Mouse (Mus musculus): ENCODE data around the gene Tbc1d22a. TPM values are rescaled to one million over a fixed set of nuclear protein-coding genes. Genes with fewer than 3 reads are reported as not detected.

The Tbc1d22a gene
- polyA plus RNA-seq, 1 experiment from 2014 or later, result 11.6 TPM

- Histone ChIP-seq H3K4me2 (ENCODE audit: low read length) (no peak overlapping the region), H3K9me3 (ENCODE audit: control insufficient read depth, low read length) (no peaks in the 10 kb centered on the region), H3K4me3 (replicated peaks; ENCODE audit: low read length) (no peak overlapping the region), H3K9ac (replicated peaks; ENCODE audit: low read depth, low read length) (no peak overlapping the region), H3K27ac (ENCODE audit: low read length) (no peak overlapping the region), H3K4me1 (replicated peaks; ENCODE audit: control insufficient read depth, insufficient read depth, low read length) (no peaks in the 10 kb centered on the region; the same call in 1 of the 2 replicates), H3K27me3 (replicated peaks; ENCODE audit: control insufficient read depth, insufficient read depth, low read length) (no peaks in the 10 kb centered on the region), H3K36me3 (ENCODE audit: control insufficient read depth, insufficient read depth) (no peaks in the 10 kb centered on the region)
- WGBS, result 78% methylated on average over 8 of the region's 8 CpGs
- no peak for ATAC-seq
Observed at GRCm38 (mm10) chr15:86386325-86386724, 172.1 kb downstream of the Tbc1d22a start.

DNA sequence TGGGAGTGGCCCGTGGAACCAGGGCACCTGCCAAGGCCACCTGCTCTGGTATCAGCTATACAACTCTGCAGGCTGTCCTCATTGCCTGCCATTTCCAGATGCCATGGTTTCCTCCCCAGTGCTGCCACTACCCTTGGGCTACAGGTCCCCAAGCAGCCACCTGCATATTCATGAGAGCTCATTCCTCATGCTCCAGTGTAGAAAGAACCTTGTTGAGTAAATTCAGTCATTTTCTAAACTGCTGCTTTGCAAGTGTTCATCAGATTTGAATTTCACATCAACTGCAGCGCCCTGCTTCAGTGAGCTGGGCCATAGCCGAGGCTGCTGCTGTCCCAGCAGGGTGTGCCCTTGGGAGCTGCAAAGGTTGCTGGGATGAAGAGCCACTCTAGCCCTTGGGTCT, 174.3 kb downstream of the Tbc1d22a start:
- H3K4me2 ChIP-seq (ENCODE audit: low read length), result no peak overlapping the region
- no peaks in the 10 kb centered on the region for H3K27me3 ChIP-seq (replicated peaks; ENCODE audit: control insufficient read depth, insufficient read depth, low read length)
- H3K4me3 ChIP-seq (replicated peaks; ENCODE audit: low read length), result no peak overlapping the region
- H3K9me3 ChIP-seq (ENCODE audit: control insufficient read depth, low read length), result no peaks in the 10 kb centered on the region
- no peak overlapping the region for H3K27ac ChIP-seq (ENCODE audit: low read length)
- no peak overlapping the region for H3K9ac ChIP-seq (replicated peaks; ENCODE audit: low read depth, low read length)
- WGBS, result 52% methylated on average over 3 of the region's 3 CpGs
- no peaks in the 10 kb centered on the region for H3K36me3 ChIP-seq (ENCODE audit: control insufficient read depth, insufficient read depth)
- no peaks in the 10 kb centered on the region; the same call in 1 of the 2 replicates for H3K4me1 ChIP-seq (replicated peaks; ENCODE audit: control insufficient read depth, insufficient read depth, low read length)
- ATAC-seq, result peak; percentile 61; the same call in 1 of the 2 replicates

DNA sequence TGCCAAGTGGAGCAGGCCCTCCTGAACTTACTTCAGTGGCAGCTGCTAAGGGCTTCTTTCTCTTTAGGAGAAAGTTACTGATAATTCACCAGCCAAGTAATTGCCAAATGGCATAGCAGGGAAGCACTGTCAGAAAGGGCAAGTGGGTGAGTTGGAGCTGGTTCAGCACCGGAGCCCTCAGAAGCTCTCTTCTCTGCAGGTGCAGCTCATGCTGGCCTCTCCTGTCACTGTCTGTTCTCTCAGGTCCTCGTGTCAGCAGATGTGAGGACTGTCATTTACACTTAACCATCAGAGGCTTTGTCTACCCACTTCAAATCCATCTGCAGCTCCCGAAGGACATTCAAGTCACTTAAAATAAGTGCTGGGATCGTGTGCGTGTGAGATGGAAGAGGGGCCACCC, 190.6 kb downstream of the Tbc1d22a start:
- WGBS, result 63% methylated on average over 5 of the region's 5 CpGs
- H3K27ac ChIP-seq (ENCODE audit: low read length), result no peak overlapping the region
- H3K36me3 ChIP-seq (ENCODE audit: control insufficient read depth, insufficient read depth), result no peaks in the 10 kb centered on the region
- H3K9me3 ChIP-seq (ENCODE audit: control insufficient read depth, low read length), result no peaks in the 10 kb centered on the region
- no peak overlapping the region for H3K9ac ChIP-seq (replicated peaks; ENCODE audit: low read depth, low read length)
- H3K27me3 ChIP-seq (replicated peaks; ENCODE audit: control insufficient read depth, insufficient read depth, low read length), result no peaks in the 10 kb centered on the region
- no peak overlapping the region for H3K4me3 ChIP-seq (replicated peaks; ENCODE audit: low read length)
- no peak overlapping the region for H3K4me2 ChIP-seq (ENCODE audit: low read length)
- no peaks in the 10 kb centered on the region for H3K4me1 ChIP-seq (replicated peaks; ENCODE audit: control insufficient read depth, insufficient read depth, low read length)
- no peak for ATAC-seq

DNA sequence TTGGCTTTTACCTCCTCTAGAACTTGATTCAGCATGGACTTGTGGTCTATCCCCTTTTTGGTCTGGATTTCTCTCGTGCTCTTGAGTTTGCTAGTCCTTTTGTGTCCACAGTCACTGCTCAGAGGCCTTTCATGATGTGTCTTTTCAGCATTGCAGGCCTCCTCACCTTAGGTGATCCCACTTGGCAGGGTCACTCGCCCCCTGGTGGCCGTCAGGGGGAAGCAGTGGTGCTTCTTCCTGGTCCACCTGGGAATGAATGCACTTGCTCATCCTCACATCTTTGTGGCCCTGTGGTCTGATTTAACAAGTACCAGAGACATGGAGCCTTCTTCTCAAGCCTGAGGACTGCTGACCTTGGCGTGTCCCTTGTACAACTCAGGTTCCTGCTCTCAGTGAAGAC, 191.3 kb downstream of the Tbc1d22a start:
- ATAC-seq, result no peak
- Histone ChIP-seq H3K4me3 (replicated peaks; ENCODE audit: low read length) (no peak overlapping the region), H3K27ac (ENCODE audit: low read length) (no peak overlapping the region), H3K27me3 (replicated peaks; ENCODE audit: control insufficient read depth, insufficient read depth, low read length) (no peaks in the 10 kb centered on the region), H3K4me1 (replicated peaks; ENCODE audit: control insufficient read depth, insufficient read depth, low read length) (no peaks in the 10 kb centered on the region), H3K9ac (replicated peaks; ENCODE audit: low read depth, low read length) (no peak overlapping the region), H3K4me2 (ENCODE audit: low read length) (no peak overlapping the region), H3K36me3 (ENCODE audit: control insufficient read depth, insufficient read depth) (no peaks in the 10 kb centered on the region), H3K9me3 (ENCODE audit: control insufficient read depth, low read length) (no peaks in the 10 kb centered on the region)
- WGBS, result 10% methylated on average over 4 of the region's 4 CpGs

- 77% methylated on average over 5 of the region's 5 CpGs for WGBS
- Histone ChIP-seq H3K36me3 (ENCODE audit: control insufficient read depth, insufficient read depth) (no peaks in the 10 kb centered on the region), H3K4me2 (ENCODE audit: low read length) (no peak overlapping the region), H3K9me3 (ENCODE audit: control insufficient read depth, low read length) (no peaks in the 10 kb centered on the region), H3K27me3 (replicated peaks; ENCODE audit: control insufficient read depth, insufficient read depth, low read length) (no peaks in the 10 kb centered on the region), H3K9ac (replicated peaks; ENCODE audit: low read depth, low read length) (no peak overlapping the region), H3K27ac (ENCODE audit: low read length) (no peak overlapping the region), H3K4me1 (replicated peaks; ENCODE audit: control insufficient read depth, insufficient read depth, low read length) (no peaks in the 10 kb centered on the region), H3K4me3 (replicated peaks; ENCODE audit: low read length) (no peak overlapping the region)
- ATAC-seq, result peak; percentile 45
Observed at GRCm38 (mm10) chr15:86409352-86409751, 195.1 kb downstream of the Tbc1d22a start.

- H3K27me3 ChIP-seq (replicated peaks; ENCODE audit: control insufficient read depth, insufficient read depth, low read length), result no peaks in the 10 kb centered on the region
- H3K4me2 ChIP-seq (ENCODE audit: low read length), result no peak overlapping the region
- 58% methylated on average over 5 of the region's 5 CpGs for WGBS
- H3K27ac ChIP-seq (ENCODE audit: low read length), result no peak overlapping the region
- H3K9me3 ChIP-seq (ENCODE audit: control insufficient read depth, low read length), result no peaks in the 10 kb centered on the region
- H3K36me3 ChIP-seq (ENCODE audit: control insufficient read depth, insufficient read depth), result no peaks in the 10 kb centered on the region
- ATAC-seq, result no peak
- no peak overlapping the region for H3K9ac ChIP-seq (replicated peaks; ENCODE audit: low read depth, low read length)
- no peak overlapping the region for H3K4me3 ChIP-seq (replicated peaks; ENCODE audit: low read length)
- peaks cover 17% of the 10 kb centered on the region for H3K4me1 ChIP-seq (replicated peaks; ENCODE audit: control insufficient read depth, insufficient read depth, low read length)
Observed at GRCm38 (mm10) chr15:86411532-86412080, 197.3 kb downstream of the Tbc1d22a start.

DNA sequence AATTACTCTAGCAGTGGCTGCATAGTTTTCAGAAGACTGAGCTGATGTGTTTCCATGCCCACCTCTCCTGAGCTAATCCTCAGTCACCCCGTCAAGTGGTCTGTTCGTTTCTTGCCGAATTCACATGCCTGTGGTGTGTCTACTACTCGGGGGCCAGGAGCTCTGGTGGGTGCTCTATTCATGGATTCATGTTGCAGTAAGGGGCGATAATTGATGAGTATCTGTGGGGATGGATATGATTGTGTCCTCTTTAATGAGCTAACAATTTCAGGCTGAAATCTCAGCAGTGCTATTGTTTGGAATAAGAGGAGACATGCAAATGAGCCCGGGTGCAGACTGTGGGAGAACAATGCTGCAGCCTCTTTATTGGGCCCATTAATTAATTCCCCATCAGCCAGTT, 201.7 kb downstream of the Tbc1d22a start:
- 9% methylated on average over 6 of the region's 6 CpGs for WGBS
- Histone ChIP-seq H3K27ac (ENCODE audit: low read length) (peak overlapping the region; percentile 74), H3K36me3 (ENCODE audit: control insufficient read depth, insufficient read depth) (no peaks in the 10 kb centered on the region), H3K9ac (replicated peaks; ENCODE audit: low read depth, low read length) (0 out of 2 replicates have a peak overlapping the region, but pooled peaks have one; percentile 22), H3K4me3 (replicated peaks; ENCODE audit: low read length) (no peak overlapping the region), H3K4me1 (replicated peaks; ENCODE audit: control insufficient read depth, insufficient read depth, low read length) (peaks cover 41% of the 10 kb centered on the region), H3K9me3 (ENCODE audit: control insufficient read depth, low read length) (no peaks in the 10 kb centered on the region), H3K27me3 (replicated peaks; ENCODE audit: control insufficient read depth, insufficient read depth, low read length) (no peaks in the 10 kb centered on the region), H3K4me2 (ENCODE audit: low read length) (peak overlapping the region; percentile 23; the same call in 1 of the 2 replicates)
- ATAC-seq, result peak; percentile 52

- Histone ChIP-seq H3K9ac (replicated peaks; ENCODE audit: low read depth, low read length) (no peak overlapping the region), H3K4me2 (ENCODE audit: low read length) (no peak overlapping the region), H3K9me3 (ENCODE audit: control insufficient read depth, low read length) (no peaks in the 10 kb centered on the region), H3K27ac (ENCODE audit: low read length) (no peak overlapping the region), H3K36me3 (ENCODE audit: control insufficient read depth, insufficient read depth) (no peaks in the 10 kb centered on the region), H3K4me1 (replicated peaks; ENCODE audit: control insufficient read depth, insufficient read depth, low read length) (peaks cover 41% of the 10 kb centered on the region), H3K4me3 (replicated peaks; ENCODE audit: low read length) (no peak overlapping the region), H3K27me3 (replicated peaks; ENCODE audit: control insufficient read depth, insufficient read depth, low read length) (no peaks in the 10 kb centered on the region)
- 73% methylated on average over 2 of the region's 2 CpGs for WGBS
- no peak for ATAC-seq
Observed at GRCm38 (mm10) chr15:86418436-86418835, 204.2 kb downstream of the Tbc1d22a start.

DNA sequence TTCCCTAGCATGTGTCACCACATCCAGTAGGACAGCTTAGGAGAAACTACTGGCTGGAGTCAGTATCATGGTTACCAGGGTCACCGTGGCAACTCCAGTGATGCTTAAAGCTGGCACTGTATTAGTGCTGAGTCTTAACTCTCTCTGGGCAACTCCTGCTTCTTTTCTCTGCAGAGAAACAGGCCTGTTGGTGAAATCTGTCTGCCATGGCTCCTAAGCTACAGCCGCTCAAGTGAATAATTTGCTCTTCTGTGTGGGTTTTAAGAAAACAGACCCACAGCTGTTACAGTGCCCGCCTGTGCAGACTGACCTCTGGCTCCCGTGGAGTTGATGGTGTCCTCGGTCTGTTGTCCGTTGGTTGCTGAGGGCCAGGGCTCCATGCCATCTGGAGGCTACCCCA, 205.4 kb downstream of the Tbc1d22a start:
- H3K4me1 ChIP-seq (replicated peaks; ENCODE audit: control insufficient read depth, insufficient read depth, low read length), result peaks cover 39% of the 10 kb centered on the region
- H3K9me3 ChIP-seq (ENCODE audit: control insufficient read depth, low read length), result no peaks in the 10 kb centered on the region
- no peaks in the 10 kb centered on the region for H3K36me3 ChIP-seq (ENCODE audit: control insufficient read depth, insufficient read depth)
- H3K9ac ChIP-seq (replicated peaks; ENCODE audit: low read depth, low read length), result no peak overlapping the region
- WGBS, result 32% methylated on average over 6 of the region's 6 CpGs
- H3K27me3 ChIP-seq (replicated peaks; ENCODE audit: control insufficient read depth, insufficient read depth, low read length), result no peaks in the 10 kb centered on the region
- H3K4me3 ChIP-seq (replicated peaks; ENCODE audit: low read length), result no peak overlapping the region
- no peak overlapping the region; the same call in none of the 2 replicates for H3K27ac ChIP-seq (ENCODE audit: low read length)
- no peak overlapping the region for H3K4me2 ChIP-seq (ENCODE audit: low read length)
- ATAC-seq, result peak; percentile 76

GRCm38 (mm10) chr15:86422858-86423257, 208.6 kb downstream of the Tbc1d22a start:
- H3K4me3 ChIP-seq (replicated peaks; ENCODE audit: low read length), result no peak overlapping the region
- 52% methylated on average over 1 of the region's 1 CpGs for WGBS
- H3K36me3 ChIP-seq (ENCODE audit: control insufficient read depth, insufficient read depth), result no peaks in the 10 kb centered on the region
- H3K9me3 ChIP-seq (ENCODE audit: control insufficient read depth, low read length), result no peaks in the 10 kb centered on the region
- H3K27ac ChIP-seq (ENCODE audit: low read length), result no peak overlapping the region
- peaks cover 22% of the 10 kb centered on the region for H3K4me1 ChIP-seq (replicated peaks; ENCODE audit: control insufficient read depth, insufficient read depth, low read length)
- H3K4me2 ChIP-seq (ENCODE audit: low read length), result no peak overlapping the region
- no peaks in the 10 kb centered on the region for H3K27me3 ChIP-seq (replicated peaks; ENCODE audit: control insufficient read depth, insufficient read depth, low read length)
- ATAC-seq, result no peak
- H3K9ac ChIP-seq (replicated peaks; ENCODE audit: low read depth, low read length), result no peak overlapping the region
